Mouse (Mus musculus) G1E-ER4 (cell line): Measurements from ENCODE around the gene Lhfpl2. TPM values are rescaled to one million over a fixed set of nuclear protein-coding genes. Genes with fewer than 3 reads are reported as not detected.

Experiments
- GATA1 ChIP-seq: IDR thresholded peaks from one replicate; pipeline ENCODE4 v1.8.0; 2012; ENCODE audit warnings: low read length, inconsistent platforms
- polyA plus RNA-seq: library from polyadenylated mRNA; stranded (reverse); fragments of >175 nt; gene quantifications from 2 replicates; pipeline ENCODE4 v1.2.3, GENCODE M21; 2012

Gene Lhfpl2
- polyA plus RNA-seq, 1 experiment: not detected

- TF ChIP-seq GATA1: no peak
Measured at GRCm38 (mm10) chr13:94240873-94241272, 183.3 kb downstream of the Lhfpl2 start.

GRCm38 (mm10) chr13:94241892-94242524 lies 184.4 kb downstream of the Lhfpl2 start:
- TF ChIP-seq GATA1: no peak

- TF ChIP-seq GATA1: no peak
Measured at GRCm38 (mm10) chr13:94242897-94243296, 185.3 kb downstream of the Lhfpl2 start.

Other genes starting within 250 kb of the Lhfpl2 start
- gene Scamp1, start 228.1 kb downstream of the Lhfpl2 start, polyA plus RNA-seq: not detected in 2 replicates